Mouse (Mus musculus) kidney, embryonic 16.5 days (tissue): Measurements from ENCODE around the gene Tshz2. TPM values are rescaled to one million over a fixed set of nuclear protein-coding genes. Genes with fewer than 3 reads are reported as not detected.
A peak's percentile ranks its signal among the peaks of the same experiment; 100 is the strongest.

Experiments used
- ATAC-seq: fragments of 200-750 bp; cut with Nextera tagmentation; 2 replicates; pipeline ENCODE4 v1.8.0; 2017; ENCODE audit warnings: moderate TSS enrichment; ENCODE audit not compliant: low FRiP score, low TSS enrichment
- H3K27ac ChIP-seq: fragments of 300-500 bp; sonication (generic); 2 replicates; pipeline ENCODE4 v1.5.1; 2014; ENCODE audit warnings: low read length
- H3K27me3 ChIP-seq: fragments of 300-500 bp; sonication (generic); 2 replicates; pipeline ENCODE4 v1.6.1; 2014; ENCODE audit warnings: low read length, control low read depth, mixed read lengths; ENCODE audit not compliant: insufficient read depth
- H3K36me3 ChIP-seq: fragments of 300-500 bp; sonication (generic); 2 replicates; pipeline ENCODE4 v1.6.1; 2014; ENCODE audit warnings: low read length, control low read depth, mixed read lengths; ENCODE audit not compliant: insufficient read depth
- H3K4me1 ChIP-seq: fragments of 300-500 bp; sonication (generic); 2 replicates; pipeline ENCODE4 v1.6.1; 2014; ENCODE audit warnings: low read length, control low read depth, mixed read lengths; ENCODE audit not compliant: insufficient read depth
- H3K4me2 ChIP-seq: fragments of 300-500 bp; sonication (generic); replicated peaks from 2 replicates; pipeline ENCODE4 v1.6.1; 2014; ENCODE audit warnings: low read depth, low read length
- H3K4me3 ChIP-seq: fragments of 300-500 bp; sonication (generic); 2 replicates; pipeline ENCODE4 v1.5.1; 2014; ENCODE audit warnings: mild to moderate bottlenecking, low read length
- H3K9ac ChIP-seq: fragments of 300-500 bp; sonication (generic); replicated peaks from 2 replicates; pipeline ENCODE4 v1.6.1; 2014; ENCODE audit warnings: low read length
- H3K9me3 ChIP-seq: fragments of 300-500 bp; sonication (generic); 2 replicates; pipeline ENCODE4 v1.6.1; 2016; ENCODE audit warnings: low read length, control low read depth
- WGBS: fragments of 180-500 bp; shearing (Covaris S2); extraction: QIAGEN DNeasy Blood & Tissue Kit; methylation state at CpG from one replicate; pipeline ENCODE4 v1.1.7; 2014; 5-methylcytosine and 5-hydroxymethylcytosine counted together
- polyA plus RNA-seq: library from polyadenylated mRNA; unstranded; fragments of >200 nt; fragmentation: Nextera tagmentation; extraction: Ambion mirVana; gene quantifications from 2 replicates; pipeline ENCODE4 v1.2.1, GENCODE M21; 2015

The Tshz2 gene
- polyA plus RNA-seq, 1 experiment from 2014 or later = 11.5 TPM

GRCm38 (mm10) chr2:169782874-169783680, 150.3 kb downstream of the Tshz2 start:
- no peaks in the 10 kb centered on the region for H3K9me3 ChIP-seq
- H3K4me3 ChIP-seq = no peak overlapping the region
- H3K4me1 ChIP-seq = peaks cover 30% of the 10 kb centered on the region
- 37% methylated on average over 26 of the region's 26 CpGs for WGBS
- ATAC-seq = no peak
- no peaks in the 10 kb centered on the region for H3K27me3 ChIP-seq
- H3K4me2 ChIP-seq = no peak overlapping the region
- H3K9ac ChIP-seq = no peak overlapping the region
- H3K27ac ChIP-seq = no peak overlapping the region
- 0 out of 2 replicates have a peak, but pooled peaks cover 4% of the 10 kb centered on the region for H3K36me3 ChIP-seq

GRCm38 (mm10) chr2:169783681-169784033, 150.8 kb downstream of the Tshz2 start:
- Histone ChIP-seq H3K4me3 (no peak overlapping the region), H3K9ac (no peak overlapping the region), H3K36me3 (0 out of 2 replicates have a peak, but pooled peaks cover 4% of the 10 kb centered on the region), H3K9me3 (no peaks in the 10 kb centered on the region), H3K27ac (no peak overlapping the region), H3K27me3 (no peaks in the 10 kb centered on the region), H3K4me2 (no peak overlapping the region), H3K4me1 (peaks cover 28% of the 10 kb centered on the region)
- ATAC-seq = no peak
- 82% methylated on average over 2 of the region's 2 CpGs for WGBS

GRCm38 (mm10) chr2:169787381-169787780, 154.6 kb downstream of the Tshz2 start:
- no peak overlapping the region for H3K4me2 ChIP-seq
- no peak for ATAC-seq
- H3K9ac ChIP-seq = no peak overlapping the region
- H3K36me3 ChIP-seq = 0 out of 2 replicates have a peak, but pooled peaks cover 4% of the 10 kb centered on the region
- no peaks in the 10 kb centered on the region for H3K9me3 ChIP-seq
- WGBS = 47% methylated on average over 5 of the region's 5 CpGs
- H3K27me3 ChIP-seq = no peaks in the 10 kb centered on the region
- no peak overlapping the region for H3K4me3 ChIP-seq
- H3K4me1 ChIP-seq = peaks cover 51% of the 10 kb centered on the region
- no peak overlapping the region; the same call in 1 of the 2 replicates for H3K27ac ChIP-seq

- no peaks in the 10 kb centered on the region for H3K27me3 ChIP-seq
- no peak overlapping the region for H3K4me3 ChIP-seq
- no peak for ATAC-seq
- no peak overlapping the region for H3K27ac ChIP-seq
- 0 out of 2 replicates have a peak, but pooled peaks cover 4% of the 10 kb centered on the region for H3K36me3 ChIP-seq
- H3K4me2 ChIP-seq = no peak overlapping the region
- no peak overlapping the region for H3K9ac ChIP-seq
- H3K9me3 ChIP-seq = no peaks in the 10 kb centered on the region
- WGBS = 32% methylated on average over 11 of the region's 11 CpGs
- H3K4me1 ChIP-seq = peaks cover 51% of the 10 kb centered on the region
Observed at GRCm38 (mm10) chr2:169787906-169788305, 155.1 kb downstream of the Tshz2 start.

GRCm38 (mm10) chr2:169790439-169791131, 157.8 kb downstream of the Tshz2 start:
- Histone ChIP-seq H3K4me2 (peak overlapping the region; percentile 55), H3K27ac (peak overlapping the region; percentile 90), H3K4me1 (peaks cover 50% of the 10 kb centered on the region), H3K9me3 (no peaks in the 10 kb centered on the region), H3K36me3 (0 out of 2 replicates have a peak, but pooled peaks cover 1% of the 10 kb centered on the region), H3K9ac (peak overlapping the region; percentile 64), H3K27me3 (no peaks in the 10 kb centered on the region), H3K4me3 (peak overlapping the region; percentile 35)
- WGBS = under 1% methylated on average over 12 of the region's 12 CpGs
- peak; percentile 88 for ATAC-seq

- no peaks in the 10 kb centered on the region for H3K9me3 ChIP-seq
- no peak for ATAC-seq
Observed at GRCm38 (mm10) chr2:169792706-169793105, 159.9 kb downstream of the Tshz2 start.

GRCm38 (mm10) chr2:169802241-169802640, 169.4 kb downstream of the Tshz2 start:
- 94% methylated on average over 6 of the region's 6 CpGs for WGBS
- H3K4me2 ChIP-seq = no peak overlapping the region
- H3K36me3 ChIP-seq = no peaks in the 10 kb centered on the region
- no peaks in the 10 kb centered on the region for H3K4me1 ChIP-seq
- H3K4me3 ChIP-seq = no peak overlapping the region
- H3K27me3 ChIP-seq = no peaks in the 10 kb centered on the region
- no peaks in the 10 kb centered on the region for H3K9me3 ChIP-seq
- no peak overlapping the region for H3K27ac ChIP-seq
- ATAC-seq = no peak
- no peak overlapping the region for H3K9ac ChIP-seq

More at GRCm38 (mm10) chr2:169792706-169793105, 159.9 kb downstream of the Tshz2 start:
- H3K36me3 ChIP-seq = no peaks in the 10 kb centered on the region
- WGBS = 34% methylated on average over 3 of the region's 3 CpGs
- no peak overlapping the region for H3K4me3 ChIP-seq
- H3K4me2 ChIP-seq = no peak overlapping the region
- no peak overlapping the region for H3K9ac ChIP-seq
- H3K27ac ChIP-seq = peak overlapping the region; percentile 50
- H3K4me1 ChIP-seq = peaks cover 36% of the 10 kb centered on the region
- H3K27me3 ChIP-seq = no peaks in the 10 kb centered on the region

- Histone ChIP-seq H3K4me1 (no peaks in the 10 kb centered on the region), H3K4me2 (no peak overlapping the region), H3K9ac (no peak overlapping the region), H3K36me3 (no peaks in the 10 kb centered on the region), H3K27me3 (0 out of 2 replicates have a peak, but pooled peaks cover 1% of the 10 kb centered on the region), H3K4me3 (no peak overlapping the region), H3K9me3 (no peaks in the 10 kb centered on the region), H3K27ac (no peak overlapping the region)
- WGBS = 33% methylated on average over 5 of the region's 5 CpGs
- ATAC-seq = peak; percentile 77; the same call in 1 of the 2 replicates
Observed at GRCm38 (mm10) chr2:169804380-169804779, 171.6 kb downstream of the Tshz2 start.

- Histone ChIP-seq H3K9me3 (no peaks in the 10 kb centered on the region), H3K36me3 (no peaks in the 10 kb centered on the region), H3K9ac (no peak overlapping the region), H3K27me3 (0 out of 2 replicates have a peak, but pooled peaks cover 3% of the 10 kb centered on the region), H3K4me3 (no peak overlapping the region), H3K27ac (no peak overlapping the region), H3K4me2 (no peak overlapping the region), H3K4me1 (no peaks in the 10 kb centered on the region)
- WGBS = 58% methylated on average over 12 of the region's 12 CpGs
- ATAC-seq = no peak
Observed at GRCm38 (mm10) chr2:169805545-169805944, 172.7 kb downstream of the Tshz2 start.
